Mouse (Mus musculus): Measurements from ENCODE around the gene Xrcc5. TPM values are rescaled to one million over a fixed set of nuclear protein-coding genes. Genes with fewer than 3 reads are reported as not detected.

Xrcc5 gene
- total and polyA plus RNA-seq, 2 experiments, result 3.2 to 23.5 TPM

- TF ChIP-seq CTCF (IDR thresholded peaks at IDR 0.05; ENCODE audit: low read depth, low read length) (no peak), POLR2A (IDR thresholded peaks at IDR 0.05; ENCODE audit: extremely low read depth, insufficient read depth, low read length) (no peak)
- Histone ChIP-seq H3K27ac (replicated peaks; ENCODE audit: insufficient read depth, low read depth, low read length) (no peak overlapping the region), H3K4me1 (ENCODE audit: control insufficient read depth, insufficient read depth, low read length) (no peaks in the 10 kb centered on the region), H3K4me3 (ENCODE audit: insufficient read depth, low read depth, low read length) (no peak overlapping the region), H3K36me3 (ENCODE audit: control insufficient read depth, insufficient read depth, low read length) (0 out of 2 replicates have a peak, but pooled peaks cover 2% of the 10 kb centered on the region), H3K9ac (ENCODE audit: low read depth, low read length) (no peak overlapping the region), H3K79me2 (ENCODE audit: control insufficient read depth, insufficient read depth, low read length) (no peaks in the 10 kb centered on the region), H3K27me3 (ENCODE audit: control insufficient read depth, insufficient read depth, low read length) (no peaks in the 10 kb centered on the region)
- WGBS, result 83% methylated on average over 9 of the region's 9 CpGs
- DNase-seq (ENCODE audit: extremely low read depth, low read depth, low spot score), result no peak
Measured at GRCm38 (mm10) chr1:72400616-72401015, 93.4 kb downstream of the Xrcc5 start.

- no peaks in the 10 kb centered on the region for H3K79me2 ChIP-seq (ENCODE audit: control insufficient read depth, insufficient read depth, low read length)
- H3K4me1 ChIP-seq (ENCODE audit: control insufficient read depth, insufficient read depth, low read length), result no peaks in the 10 kb centered on the region
- WGBS, result 82% methylated on average over 8 of the region's 8 CpGs
- DNase-seq (ENCODE audit: extremely low read depth, low read depth, low spot score), result no peak
- no peak overlapping the region for H3K4me3 ChIP-seq (ENCODE audit: insufficient read depth, low read depth, low read length)
- no peaks in the 10 kb centered on the region for H3K36me3 ChIP-seq (ENCODE audit: control insufficient read depth, insufficient read depth, low read length)
- H3K9ac ChIP-seq (ENCODE audit: low read depth, low read length), result no peak overlapping the region
- no peak for TF ChIP-seq CTCF (IDR thresholded peaks at IDR 0.05; ENCODE audit: low read depth, low read length)
- no peak for TF ChIP-seq POLR2A (IDR thresholded peaks at IDR 0.05; ENCODE audit: extremely low read depth, insufficient read depth, low read length)
- H3K27ac ChIP-seq (replicated peaks; ENCODE audit: insufficient read depth, low read depth, low read length), result no peak overlapping the region
- no peaks in the 10 kb centered on the region for H3K27me3 ChIP-seq (ENCODE audit: control insufficient read depth, insufficient read depth, low read length)
Measured at GRCm38 (mm10) chr1:72401331-72402069, 94.3 kb downstream of the Xrcc5 start.

GRCm38 (mm10) chr1:72406505-72407079 lies 99.4 kb downstream of the Xrcc5 start:
- Histone ChIP-seq H3K27ac (replicated peaks; ENCODE audit: insufficient read depth, low read depth, low read length) (no peak overlapping the region), H3K4me1 (ENCODE audit: control insufficient read depth, insufficient read depth, low read length) (no peaks in the 10 kb centered on the region), H3K9ac (ENCODE audit: low read depth, low read length) (no peak overlapping the region), H3K79me2 (ENCODE audit: control insufficient read depth, insufficient read depth, low read length) (no peaks in the 10 kb centered on the region), H3K27me3 (ENCODE audit: control insufficient read depth, insufficient read depth, low read length) (no peaks in the 10 kb centered on the region), H3K4me3 (ENCODE audit: insufficient read depth, low read depth, low read length) (no peak overlapping the region), H3K36me3 (ENCODE audit: control insufficient read depth, insufficient read depth, low read length) (no peaks in the 10 kb centered on the region)
- TF ChIP-seq POLR2A (IDR thresholded peaks at IDR 0.05; ENCODE audit: extremely low read depth, insufficient read depth, low read length), result no peak
- no peak for TF ChIP-seq CTCF (IDR thresholded peaks at IDR 0.05; ENCODE audit: low read depth, low read length)
- 76% methylated on average over 14 of the region's 14 CpGs for WGBS
- DNase-seq (ENCODE audit: extremely low read depth, low read depth, low spot score), result no peak

GRCm38 (mm10) chr1:72409936-72410335 lies 102.7 kb downstream of the Xrcc5 start:
- no peaks in the 10 kb centered on the region for H3K27me3 ChIP-seq (ENCODE audit: control insufficient read depth, insufficient read depth, low read length)
- H3K79me2 ChIP-seq (ENCODE audit: control insufficient read depth, insufficient read depth, low read length), result no peaks in the 10 kb centered on the region
- no peak for TF ChIP-seq CTCF (IDR thresholded peaks at IDR 0.05; ENCODE audit: low read depth, low read length)
- no peak for TF ChIP-seq POLR2A (IDR thresholded peaks at IDR 0.05; ENCODE audit: extremely low read depth, insufficient read depth, low read length)
- H3K4me1 ChIP-seq (ENCODE audit: control insufficient read depth, insufficient read depth, low read length), result peaks cover 3% of the 10 kb centered on the region
- H3K9ac ChIP-seq (ENCODE audit: low read depth, low read length), result no peak overlapping the region
- 84% methylated on average over 5 of the region's 5 CpGs for WGBS
- no peaks in the 10 kb centered on the region for H3K36me3 ChIP-seq (ENCODE audit: control insufficient read depth, insufficient read depth, low read length)
- H3K27ac ChIP-seq (replicated peaks; ENCODE audit: insufficient read depth, low read depth, low read length), result no peak overlapping the region
- no peak overlapping the region for H3K4me3 ChIP-seq (ENCODE audit: insufficient read depth, low read depth, low read length)
- DNase-seq (ENCODE audit: extremely low read depth, low read depth, low spot score), result no peak

GRCm38 (mm10) chr1:72411108-72411507 lies 103.9 kb downstream of the Xrcc5 start:
- Histone ChIP-seq H3K36me3 (ENCODE audit: control insufficient read depth, insufficient read depth, low read length) (no peaks in the 10 kb centered on the region), H3K79me2 (ENCODE audit: control insufficient read depth, insufficient read depth, low read length) (no peaks in the 10 kb centered on the region), H3K4me1 (ENCODE audit: control insufficient read depth, insufficient read depth, low read length) (peaks cover 3% of the 10 kb centered on the region), H3K9ac (ENCODE audit: low read depth, low read length) (no peak overlapping the region), H3K27ac (replicated peaks; ENCODE audit: insufficient read depth, low read depth, low read length) (no peak overlapping the region), H3K27me3 (ENCODE audit: control insufficient read depth, insufficient read depth, low read length) (no peaks in the 10 kb centered on the region), H3K4me3 (ENCODE audit: insufficient read depth, low read depth, low read length) (no peak overlapping the region)
- TF ChIP-seq POLR2A (IDR thresholded peaks at IDR 0.05; ENCODE audit: extremely low read depth, insufficient read depth, low read length), result no peak
- TF ChIP-seq CTCF (IDR thresholded peaks at IDR 0.05; ENCODE audit: low read depth, low read length), result no peak
- no peak for DNase-seq (ENCODE audit: extremely low read depth, low read depth, low spot score)
- 94% methylated on average over 8 of the region's 8 CpGs for WGBS

GRCm38 (mm10) chr1:72413205-72413604 lies 106.0 kb downstream of the Xrcc5 start:
- H3K9ac ChIP-seq (ENCODE audit: low read depth, low read length), result no peak overlapping the region
- no peaks in the 10 kb centered on the region for H3K27me3 ChIP-seq (ENCODE audit: control insufficient read depth, insufficient read depth, low read length)
- no peak overlapping the region for H3K27ac ChIP-seq (replicated peaks; ENCODE audit: insufficient read depth, low read depth, low read length)
- peaks cover 3% of the 10 kb centered on the region for H3K4me1 ChIP-seq (ENCODE audit: control insufficient read depth, insufficient read depth, low read length)
- H3K36me3 ChIP-seq (ENCODE audit: control insufficient read depth, insufficient read depth, low read length), result no peaks in the 10 kb centered on the region
- DNase-seq (ENCODE audit: extremely low read depth, low read depth, low spot score), result no peak
- no peaks in the 10 kb centered on the region for H3K79me2 ChIP-seq (ENCODE audit: control insufficient read depth, insufficient read depth, low read length)
- TF ChIP-seq POLR2A (IDR thresholded peaks at IDR 0.05; ENCODE audit: extremely low read depth, insufficient read depth, low read length), result no peak
- no peak overlapping the region for H3K4me3 ChIP-seq (ENCODE audit: insufficient read depth, low read depth, low read length)
- WGBS, result 45% methylated on average over 8 of the region's 8 CpGs

All from liver, adult 2 months (tissue).